Mouse (Mus musculus) olfactory bulb, adult 2 months (tissue): ENCODE measurements around the gene Smarca2.

Experiments
- CTCF ChIP-seq: fragments of 200-500 bp; IDR thresholded peaks from 2 replicates; pipeline ENCODE4 v1.5.1; 2012; ENCODE audit warnings: low read depth, mild to moderate bottlenecking, low read length, moderate library complexity; ENCODE audit not compliant: insufficient read depth
- POLR2A ChIP-seq: fragments of 200-500 bp; IDR thresholded peaks from 2 replicates; pipeline ENCODE4 v1.6.1; 2012; ENCODE audit warnings: mild to moderate bottlenecking, low read depth, low read length, moderate library complexity; ENCODE audit not compliant: insufficient read depth

DNA sequence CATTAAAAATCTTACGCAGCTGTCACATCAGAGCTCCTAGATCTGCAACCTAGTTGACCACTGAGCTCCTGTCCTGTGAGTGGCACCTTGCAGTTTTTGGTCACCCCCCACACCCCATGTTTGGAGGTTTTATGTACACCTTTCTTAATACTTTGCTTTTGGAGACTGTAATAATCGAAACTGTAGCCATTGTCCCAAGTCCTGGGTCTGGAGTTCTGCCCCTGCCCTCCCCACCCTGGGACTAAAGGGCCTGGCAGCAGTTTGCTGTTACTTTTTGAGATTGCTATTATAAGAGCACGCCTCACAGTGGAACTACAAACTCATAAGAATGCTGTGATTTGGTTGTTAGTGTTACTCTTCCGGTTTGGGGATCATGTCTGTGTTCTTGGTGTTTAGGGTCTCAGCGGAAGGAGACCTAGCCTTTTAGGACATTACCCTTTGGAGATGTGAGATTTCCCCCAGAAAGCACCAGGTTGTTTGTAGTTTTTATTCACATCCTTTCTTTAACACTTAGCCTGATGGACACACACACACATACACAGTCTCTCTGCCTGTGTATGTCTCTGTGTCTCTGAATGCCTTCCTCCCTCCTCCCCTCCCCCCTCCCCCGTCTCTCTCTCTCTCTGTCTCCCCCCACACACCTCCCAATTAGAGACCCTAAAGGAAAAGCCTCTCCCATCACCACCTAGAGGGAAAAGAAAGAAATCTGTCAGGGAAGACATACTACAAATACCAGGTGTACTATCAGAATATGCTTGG is 142.0 kb downstream of the Smarca2 start:
- TF ChIP-seq CTCF (no peak), POLR2A (no peak)
